Mouse (Mus musculus): ENCODE data around the gene Bank1. TPM values are rescaled to one million over a fixed set of nuclear protein-coding genes. Genes with fewer than 3 reads are reported as not detected.

Gene Bank1
- total and polyA plus RNA-seq, 3 experiments, result not detected

GRCm38 (mm10) chr3:136166671-136167070 is 159.2 kb downstream of the Bank1 start:
- Histone ChIP-seq H3K9ac (ENCODE audit: control insufficient read depth, low read depth, low read length, poor library complexity, severe bottlenecking) (no peak overlapping the region), H3K79me2 (ENCODE audit: control insufficient read depth, insufficient read depth, low read length, poor library complexity) (no peaks in the 10 kb centered on the region), H3K9me3 (replicated peaks; ENCODE audit: insufficient read depth, low read length) (no peaks in the 10 kb centered on the region), H3K27me3 (ENCODE audit: control insufficient read depth in 1 of 2, insufficient read depth in 2 of 2, low read length in 2 of 2) (peaks cover 3% of the 10 kb centered on the region in 2 experiments; a peak in 2 of 4 replicates), H3K27ac (ENCODE audit: control insufficient read depth, low read depth, low read length) (no peak overlapping the region), H3K36me3 (ENCODE audit: control insufficient read depth in 1 of 2, insufficient read depth in 2 of 2, low read length in 2 of 2) (no peaks in the 10 kb centered on the region), H3K4me3 (ENCODE audit: control insufficient read depth in 1 of 2, insufficient read depth in 1 of 2, low read depth in 2 of 2, low read length in 2 of 2) (no peak overlapping the region), H3K4me1 (ENCODE audit: control insufficient read depth in 1 of 2, insufficient read depth in 2 of 2, low read length in 2 of 2) (no peaks in the 10 kb centered on the region)
- TF ChIP-seq TBP (IDR thresholded peaks at IDR 0.05; ENCODE audit: low read depth, low read length), result no peak
- TF ChIP-seq NELFE (IDR thresholded peaks at IDR 0.05; ENCODE audit: low read depth, low read length), result no peak
- no peak for TF ChIP-seq POLR2A (IDR thresholded peaks at IDR 0.05; ENCODE audit: control insufficient read depth in 1 of 2, insufficient read depth in 1 of 2, low read depth in 1 of 2, low read length in 2 of 2, poor library complexity in 1 of 2)
- no peak for TF ChIP-seq ZKSCAN1 (IDR thresholded peaks at IDR 0.05; ENCODE audit: low read depth, low read length)
- no peak for TF ChIP-seq TAL1 (IDR thresholded peaks at IDR 0.05; ENCODE audit: low read length)
- no peak for TF ChIP-seq MAFK (IDR thresholded peaks at IDR 0.05; ENCODE audit: borderline replicate concordance, low read depth, low read length)
- TF ChIP-seq EP300 (IDR thresholded peaks at IDR 0.05; ENCODE audit: low read depth in 1 of 2, low read length in 2 of 2), result no peak
- no peak for DNase-seq (ENCODE audit: low read depth, low spot score)

DNA sequence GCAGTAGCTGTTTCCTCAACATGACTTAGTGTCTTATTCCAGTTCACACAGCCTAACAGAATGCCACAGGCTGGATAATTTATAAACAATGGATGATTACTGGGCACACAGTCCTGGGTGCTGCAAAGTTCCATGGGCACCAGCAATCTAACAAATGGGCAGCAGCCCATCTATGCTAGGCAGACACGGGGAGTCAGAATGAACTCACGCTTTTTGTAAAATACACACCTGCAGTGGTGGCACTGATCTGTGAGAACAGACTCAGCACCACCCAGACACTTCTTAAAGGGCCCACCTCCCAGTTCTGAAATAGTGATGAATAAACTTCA is 159.9 kb downstream of the Bank1 start:
- Histone ChIP-seq H3K9ac (ENCODE audit: control insufficient read depth, low read depth, low read length, poor library complexity, severe bottlenecking) (no peak overlapping the region), H3K9me3 (replicated peaks; ENCODE audit: insufficient read depth, low read length) (no peaks in the 10 kb centered on the region), H3K79me2 (ENCODE audit: control insufficient read depth, insufficient read depth, low read length, poor library complexity) (no peaks in the 10 kb centered on the region), H3K4me1 (ENCODE audit: control insufficient read depth in 1 of 2, insufficient read depth in 2 of 2, low read length in 2 of 2) (no peaks in the 10 kb centered on the region), H3K36me3 (ENCODE audit: control insufficient read depth in 1 of 2, insufficient read depth in 2 of 2, low read length in 2 of 2) (no peaks in the 10 kb centered on the region), H3K27ac (ENCODE audit: control insufficient read depth, low read depth, low read length) (no peak overlapping the region), H3K27me3 (ENCODE audit: control insufficient read depth in 1 of 2, insufficient read depth in 2 of 2, low read length in 2 of 2) (peaks cover 3% of the 10 kb centered on the region in 2 experiments; a peak in 2 of 4 replicates), H3K4me3 (ENCODE audit: control insufficient read depth in 1 of 2, insufficient read depth in 1 of 2, low read depth in 2 of 2, low read length in 2 of 2) (no peak overlapping the region)
- TF ChIP-seq MYC (IDR thresholded peaks at IDR 0.05; ENCODE audit: low read depth, low read length) (no peak), NELFE (IDR thresholded peaks at IDR 0.05; ENCODE audit: low read depth, low read length) (no peak), ETS1 (IDR thresholded peaks at IDR 0.05; ENCODE audit: low read depth, low read length) (no peak), ELF1 (IDR thresholded peaks at IDR 0.05; ENCODE audit: low read depth, low read length) (no peak), ZKSCAN1 (IDR thresholded peaks at IDR 0.05; ENCODE audit: low read depth, low read length) (no peak), NRF1 (IDR thresholded peaks at IDR 0.05; ENCODE audit: insufficient read depth, low read depth, low read length, poor library complexity, severe bottlenecking) (no peak), SMC3 (IDR thresholded peaks at IDR 0.05; ENCODE audit: low read depth, low read length) (no peak), CHD2 (IDR thresholded peaks at IDR 0.05; ENCODE audit: low read length) (no peak), MYB (IDR thresholded peaks at IDR 0.05; ENCODE audit: low read depth, low read length) (no peak), GATA1 (IDR thresholded peaks at IDR 0.05; ENCODE audit: low read depth, low read length) (no peak), KAT2A (conservative IDR thresholded peaks at IDR 0.05; ENCODE audit: low read depth, low read length) (no peak), HCFC1 (IDR thresholded peaks at IDR 0.05; ENCODE audit: low read depth, low read length) (no peak), MAZ (IDR thresholded peaks at IDR 0.05; ENCODE audit: low read depth, low read length) (no peak), ZMIZ1 (IDR thresholded peaks at IDR 0.05; ENCODE audit: low read depth, low read length) (no peak), ZC3H11A (IDR thresholded peaks at IDR 0.05; ENCODE audit: low read depth, low read length) (no peak), TBP (IDR thresholded peaks at IDR 0.05; ENCODE audit: low read depth, low read length) (no peak), JUND (IDR thresholded peaks at IDR 0.05; ENCODE audit: low read depth, low read length) (no peak), CHD1 (IDR thresholded peaks at IDR 0.05; ENCODE audit: low read depth, low read length) (no peak), CTCF (IDR thresholded peaks at IDR 0.05 in 2 of 3, conservative IDR thresholded peaks at IDR 0.05 in 1 of 3; ENCODE audit: control insufficient read depth in 1 of 3, insufficient read depth in 1 of 3, low read depth in 2 of 3, low read length in 3 of 3, poor library complexity in 1 of 3, severe bottlenecking in 1 of 3) (no peak)
- no peak for DNase-seq (ENCODE audit: low read depth, low spot score)
